Mouse (Mus musculus): ENCODE measurements around the gene Slco1a6.
A peak's percentile ranks its signal among the peaks of the same experiment; 100 is the strongest.
"Not testable (repeated sequence)": the region's sequence is repeated elsewhere in the genome, so short reads cannot be mapped to it uniquely, and the experiment has no call there.

Gene Slco1a6

DNA sequence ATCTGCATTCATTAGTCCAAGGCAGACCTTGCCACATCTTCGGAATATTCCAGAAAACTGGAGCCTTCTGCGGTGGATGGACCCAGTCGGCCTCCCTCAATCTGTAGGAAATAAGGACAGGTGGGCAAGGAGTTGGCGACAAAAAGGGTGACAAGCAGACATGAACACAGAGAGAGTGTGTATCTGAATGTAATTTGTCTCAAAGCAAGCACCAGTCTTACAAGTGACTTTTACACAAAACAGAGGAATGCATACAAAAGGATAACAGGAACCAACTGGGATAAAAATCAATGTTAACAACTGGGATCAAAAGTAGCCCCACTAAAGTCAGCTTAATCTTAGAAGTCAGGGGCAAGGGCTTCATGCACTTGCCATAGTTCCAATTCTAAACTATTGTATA lies at the start of gene Slco1a6:
Gene Slco1a6 (minus strand): TSS at position 101 of the 400 bp plus-strand sequence.
- DNase-seq (ENCODE audit: low spot score): no peak

DNA sequence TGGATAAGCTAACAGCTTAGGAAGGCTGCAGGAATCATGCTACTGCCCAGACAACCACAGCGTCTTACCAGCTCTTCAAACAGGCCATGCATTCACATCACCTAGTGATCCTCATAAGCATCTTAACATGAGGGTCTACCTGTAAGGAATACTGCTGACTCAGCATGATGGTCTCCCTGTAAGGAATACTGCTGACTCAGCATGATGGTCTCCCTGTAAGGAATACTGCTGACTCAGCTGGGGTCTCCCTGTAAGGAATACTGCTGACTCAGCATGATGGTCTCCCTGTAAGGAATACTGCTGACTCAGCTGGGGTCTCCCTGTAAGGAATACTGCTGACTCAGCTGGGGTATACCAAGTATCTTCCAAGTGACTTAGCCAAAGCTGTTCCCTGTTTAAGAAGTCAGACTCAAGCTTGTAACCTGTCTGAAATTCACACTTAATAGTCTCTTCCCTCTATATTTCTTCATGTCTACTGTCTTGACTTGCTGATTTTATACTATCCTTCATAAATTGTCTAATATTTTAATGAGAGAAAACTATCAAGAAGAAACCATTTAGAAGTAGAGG lies 42.5 kb upstream of the Slco1a6 start:
- not testable (repeated sequence) for DNase-seq (ENCODE audit: low spot score)

DNA sequence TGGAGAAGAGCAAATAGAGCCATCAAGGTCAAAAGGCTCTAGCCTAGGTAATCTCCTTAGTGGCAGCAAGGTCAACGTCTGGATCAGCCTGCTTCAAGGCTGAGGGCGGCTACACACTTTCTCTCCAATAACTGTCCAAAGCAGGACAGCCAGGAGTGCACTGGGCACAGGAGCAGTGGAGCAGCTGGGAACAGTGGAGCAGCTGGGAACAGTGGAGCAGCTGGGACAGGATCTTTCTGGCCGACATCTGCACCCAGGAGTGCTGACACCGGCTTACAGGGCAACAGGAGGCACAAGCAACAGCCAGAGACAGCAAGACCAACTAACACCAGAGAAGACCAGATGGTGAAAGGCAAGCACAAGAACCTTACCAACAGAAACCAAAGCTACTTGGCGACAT lies 36.7 kb upstream of the Slco1a6 start:
- DNase-seq (ENCODE audit: low spot score): no peak

DNA sequence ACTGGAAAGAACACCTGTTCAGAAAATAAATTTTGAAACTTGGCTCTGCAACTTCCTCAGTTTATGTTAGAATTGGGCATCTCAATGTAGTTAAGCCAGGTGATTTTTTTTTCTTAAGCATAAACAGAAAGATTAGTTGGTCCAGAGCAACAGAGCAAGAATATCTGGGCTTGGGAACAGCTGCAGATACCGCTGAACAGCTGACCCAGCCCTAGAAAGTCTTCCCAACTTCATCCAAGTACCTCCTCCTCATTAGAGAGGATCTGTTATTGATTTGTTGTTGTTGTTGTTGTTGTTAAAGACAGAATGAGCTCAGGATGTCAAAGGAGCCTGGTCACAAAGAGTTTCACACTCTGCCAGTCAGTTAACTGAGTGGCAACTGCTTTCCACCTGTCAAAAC lies 31.1 kb upstream of the Slco1a6 start:
- DNase-seq (ENCODE audit: low spot score): no peak

DNA sequence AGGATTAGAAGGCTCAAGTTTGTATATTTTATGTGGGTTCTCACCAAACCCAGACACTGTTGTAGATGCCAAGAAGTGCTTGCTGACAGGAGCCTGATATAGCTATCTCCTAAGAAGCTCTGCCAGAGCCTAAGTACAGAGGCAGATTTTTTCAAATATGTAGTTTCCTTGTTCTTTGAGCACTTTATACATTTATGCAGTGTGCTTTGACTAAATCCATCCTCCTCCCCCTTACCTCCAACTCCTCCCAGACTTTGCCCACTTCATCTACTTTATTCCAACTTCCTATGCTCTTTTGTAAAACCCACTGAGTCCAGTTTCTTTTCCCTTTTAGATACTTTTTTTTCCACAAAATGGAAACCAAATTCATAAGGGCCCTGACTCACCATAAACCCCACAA lies 11.8 kb upstream of the Slco1a6 start:
- no peak for DNase-seq (ENCODE audit: low spot score)

DNA sequence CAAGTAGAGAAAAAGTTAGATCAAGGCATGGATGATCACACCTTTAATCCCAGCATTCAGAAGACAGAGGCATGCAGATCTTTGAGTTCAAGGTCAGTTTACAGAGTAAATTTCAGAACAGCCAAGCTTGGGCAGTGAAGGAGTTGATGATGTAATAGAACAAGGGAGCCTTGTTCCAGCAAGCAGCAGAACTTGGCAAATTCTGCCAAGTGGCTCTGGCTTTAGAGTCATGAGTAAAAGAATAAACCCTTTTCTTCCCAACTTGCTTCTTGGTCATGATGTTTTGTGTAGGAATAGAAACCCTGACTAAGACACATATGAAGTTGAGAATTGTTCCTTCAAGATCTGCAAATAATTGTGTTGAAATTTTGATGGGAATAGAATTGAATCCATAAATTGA lies 3.5 kb upstream of the Slco1a6 start:
- no peak for DNase-seq (ENCODE audit: low spot score)

DNA sequence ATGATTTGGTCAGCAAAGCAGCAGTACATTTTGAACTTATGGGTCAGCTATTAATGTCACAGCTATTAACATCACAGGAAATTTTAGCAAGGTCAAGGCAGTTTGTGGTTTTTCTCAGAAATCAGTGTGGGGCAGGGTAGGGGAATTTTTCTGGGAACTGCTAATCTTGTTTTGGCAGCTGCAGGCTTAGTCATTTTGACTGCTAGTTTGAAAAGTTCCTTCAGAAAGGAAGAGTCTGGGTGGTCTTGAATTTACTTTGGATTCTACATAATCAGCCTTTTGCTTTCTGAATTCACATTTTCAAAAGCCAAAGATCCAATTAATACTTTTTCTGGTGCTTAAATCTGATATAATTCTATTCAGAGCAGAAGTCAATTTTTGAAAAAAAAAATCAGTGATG lies 1.4 kb upstream of the Slco1a6 start:
- DNase-seq (ENCODE audit: low spot score): no peak

DNA sequence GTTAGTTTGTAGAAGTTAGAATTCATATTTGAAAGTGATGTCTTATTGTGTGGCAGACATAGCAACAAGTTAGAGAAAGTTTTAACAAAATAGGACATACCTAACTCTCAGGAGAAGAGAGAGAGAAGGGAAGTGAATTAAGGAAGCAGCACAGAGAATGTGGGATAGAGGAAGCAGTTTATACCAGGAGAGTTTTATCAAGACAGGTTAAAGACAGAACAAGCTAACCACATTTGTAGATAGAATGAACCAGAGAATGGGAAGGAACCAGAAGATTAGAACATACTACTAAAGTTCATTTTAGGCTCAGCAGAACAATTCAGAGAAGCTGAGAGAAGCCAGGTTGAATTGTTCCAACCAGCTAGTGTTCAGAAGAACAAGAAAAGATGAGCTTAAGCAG lies 7.8 kb downstream of the Slco1a6 start:
- DNase-seq (ENCODE audit: low spot score): no peak

DNA sequence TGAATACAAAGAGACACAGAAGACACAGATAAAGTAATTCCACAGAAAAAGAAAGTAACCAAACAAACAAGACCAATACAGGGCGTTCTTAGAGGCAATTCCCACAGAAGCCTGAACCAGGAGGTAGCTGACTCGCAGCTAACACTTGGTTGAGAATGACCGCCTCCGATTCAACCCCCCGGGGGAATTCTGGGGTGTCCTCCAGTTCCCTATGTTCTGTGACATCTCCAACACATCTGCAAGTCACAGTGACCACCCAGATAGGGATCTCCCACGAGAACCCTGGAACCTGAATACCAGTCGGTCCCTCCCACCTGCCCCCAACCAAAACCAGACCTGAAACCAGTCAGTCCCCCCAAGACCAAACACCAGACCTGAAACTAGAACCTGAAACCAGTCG lies 14.1 kb downstream of the Slco1a6 start:
- DNase-seq (ENCODE audit: low spot score): no peak

DNA sequence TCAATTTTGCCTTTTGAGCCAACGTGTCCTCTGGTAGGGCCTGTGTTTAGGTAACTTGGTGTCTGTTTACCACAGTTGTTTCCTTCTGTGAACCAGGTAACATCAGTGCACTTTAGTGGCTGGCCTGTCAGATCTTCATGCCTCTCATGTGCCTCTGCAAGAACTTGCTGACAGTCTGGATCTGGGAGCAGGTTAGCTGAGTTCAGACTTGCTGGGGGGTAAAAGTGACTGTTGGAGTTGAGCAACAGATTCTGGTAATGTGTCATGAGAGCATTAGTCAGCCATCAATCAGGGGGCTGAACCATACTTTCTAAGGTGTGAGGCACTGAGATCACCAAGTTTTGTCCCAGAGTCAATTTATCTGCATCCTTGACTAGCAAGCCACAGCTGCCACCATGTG lies 16.4 kb downstream of the Slco1a6 start:
- no peak for DNase-seq (ENCODE audit: low spot score)

DNA sequence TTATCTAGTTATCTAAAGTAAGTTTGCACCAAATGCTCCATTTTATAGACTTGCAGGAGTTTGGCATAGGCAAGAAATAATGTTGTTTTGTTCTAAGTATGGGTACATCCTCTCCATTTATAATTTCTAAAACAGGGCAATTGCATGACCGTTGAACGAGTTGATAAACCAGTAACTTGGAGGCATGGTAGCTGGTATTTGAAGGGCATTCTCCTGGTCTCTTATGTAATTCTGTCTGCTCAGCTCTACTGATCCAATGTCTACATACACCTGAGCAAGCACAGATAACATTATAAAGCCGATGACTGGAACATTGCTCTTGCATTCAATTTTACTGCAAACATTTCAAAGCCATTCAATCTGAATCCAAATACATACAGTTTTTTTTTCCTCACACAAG lies 20.9 kb downstream of the Slco1a6 start:
- DNase-seq (ENCODE audit: low spot score): no peak

DNA sequence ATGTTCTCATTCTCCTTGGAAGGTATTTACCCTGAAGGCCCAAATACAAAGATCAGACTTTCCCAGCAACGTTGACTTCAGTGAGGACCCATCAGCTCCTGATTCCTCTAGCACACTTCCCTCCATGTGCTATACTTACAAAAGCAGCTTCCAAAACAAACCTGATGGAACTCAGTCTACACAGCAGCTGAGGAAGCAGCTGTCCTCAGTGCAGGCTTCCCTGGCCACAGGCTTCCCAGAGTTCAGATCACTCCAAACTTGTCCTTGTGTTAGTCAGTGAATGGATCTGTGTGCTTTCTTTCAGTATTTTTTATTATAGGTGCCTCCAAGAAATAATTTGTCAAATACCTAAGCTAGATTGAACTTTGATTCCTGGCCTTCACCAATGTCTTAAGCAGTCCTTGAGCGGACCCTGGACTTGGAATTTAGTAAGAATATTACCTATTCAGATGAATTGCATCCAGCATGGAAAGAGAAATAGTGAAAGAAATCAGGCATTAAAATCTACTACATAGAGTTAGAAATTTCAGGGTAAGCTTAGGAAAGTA lies 22.4 kb downstream of the Slco1a6 start:
- DNase-seq (ENCODE audit: low spot score): no peak

DNA sequence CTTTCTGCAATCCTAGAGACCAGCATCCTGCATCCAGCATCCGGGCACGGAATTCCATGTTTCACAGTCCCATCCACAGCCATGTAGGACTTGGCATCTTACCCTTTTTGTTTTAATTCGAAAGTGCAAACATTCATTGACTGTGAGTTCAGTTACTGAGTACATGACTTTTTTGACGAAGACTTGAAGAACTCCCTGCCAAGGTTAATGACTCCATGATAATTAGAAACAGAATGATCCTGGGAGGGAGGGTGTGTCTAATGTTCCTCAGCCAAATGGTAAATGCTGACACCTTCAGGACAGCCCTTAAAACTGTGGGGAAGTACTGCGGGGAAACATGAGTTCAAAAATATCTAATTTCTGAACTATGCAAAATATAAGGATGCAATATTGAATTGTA lies 44.9 kb downstream of the Slco1a6 start:
- no peak for DNase-seq (ENCODE audit: low spot score)

DNA sequence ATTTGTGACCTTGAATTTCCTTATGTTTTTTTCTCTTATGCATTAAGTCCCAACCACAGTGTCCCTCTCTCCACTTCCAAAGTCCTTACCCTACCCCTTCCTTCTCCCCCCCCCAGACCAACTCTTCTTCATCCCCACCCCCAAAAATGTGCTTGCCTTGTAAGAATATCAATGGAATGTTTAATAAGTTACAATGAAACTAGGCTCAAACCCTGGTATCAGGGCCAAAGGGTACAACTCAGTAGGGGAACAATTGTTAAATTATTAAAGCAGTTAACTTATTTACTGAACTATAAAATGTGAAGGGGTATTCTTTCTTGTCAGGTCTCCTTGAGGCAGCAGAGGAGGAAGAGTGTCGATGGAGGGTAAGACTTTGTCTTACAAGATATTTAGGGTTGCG lies 47.1 kb downstream of the Slco1a6 start:
- DNase-seq (ENCODE audit: low spot score): no peak

DNA sequence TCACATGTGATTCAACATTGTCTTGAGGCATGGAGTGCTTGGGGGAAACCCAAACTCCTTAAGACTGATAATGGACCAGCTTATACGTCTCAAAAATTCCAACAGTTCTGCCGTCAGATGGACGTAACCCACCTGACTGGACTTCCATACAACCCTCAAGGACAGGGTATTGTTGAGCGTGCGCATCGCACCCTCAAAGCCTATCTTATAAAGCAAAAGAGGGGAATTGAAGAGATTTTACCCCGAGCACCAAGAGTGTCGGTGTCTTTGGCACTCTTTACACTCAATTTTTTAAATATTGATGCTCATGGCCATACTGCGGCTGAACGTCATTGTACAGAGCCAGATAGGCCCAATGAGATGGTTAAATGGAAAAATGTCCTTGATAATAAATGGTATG lies 54.2 kb downstream of the Slco1a6 start:
- DNase-seq (ENCODE audit: low spot score): not testable (repeated sequence)

DNA sequence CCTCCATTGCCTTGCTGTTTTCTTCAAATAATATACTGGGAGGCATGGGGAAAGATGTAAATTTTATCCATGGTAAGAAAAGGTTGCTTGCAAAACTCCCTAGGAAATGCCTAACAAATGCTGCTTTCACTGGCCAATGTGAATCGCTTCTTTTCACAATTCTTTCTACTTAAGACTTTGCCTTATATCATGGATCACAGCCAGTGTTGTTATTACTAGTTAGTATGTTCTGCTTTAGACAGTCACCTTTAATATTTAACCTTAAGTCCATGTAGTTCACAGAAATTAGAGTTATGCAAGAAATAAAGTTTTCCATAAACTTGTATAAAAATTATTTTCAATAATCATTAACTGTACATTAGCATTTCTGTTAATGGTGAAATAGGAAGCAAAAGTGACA lies 60.0 kb downstream of the Slco1a6 start:
- DNase-seq (ENCODE audit: low spot score): no peak

DNA sequence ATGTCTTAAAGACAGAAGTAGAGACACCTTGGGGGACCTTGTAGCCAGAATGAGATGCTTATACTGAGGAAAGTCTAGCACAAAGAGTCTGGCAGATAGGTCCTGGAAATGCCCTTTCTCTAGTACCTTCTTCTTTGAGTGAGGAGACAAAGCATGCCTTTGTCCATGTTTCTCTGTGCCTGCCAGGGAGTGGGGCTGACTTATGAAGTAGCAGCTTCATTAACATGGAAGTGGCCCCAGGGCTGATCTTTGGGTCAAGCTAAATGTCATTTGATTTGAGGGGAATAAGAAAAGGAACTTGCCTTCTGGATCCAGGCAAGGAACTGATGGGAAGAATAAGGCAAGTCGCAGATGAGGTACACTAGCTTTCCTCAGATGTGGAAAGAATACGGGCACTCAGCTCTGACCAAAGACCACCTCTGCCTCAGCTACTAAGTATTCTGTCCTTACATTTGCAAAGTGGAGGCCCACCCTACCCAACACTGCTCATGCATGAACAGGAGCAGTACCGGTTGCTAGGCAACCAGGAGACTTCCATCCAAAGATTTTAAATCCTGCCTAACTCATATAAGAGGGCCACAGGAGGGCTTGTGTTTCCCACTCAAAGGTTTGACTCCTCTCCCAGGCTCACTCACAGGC lies 96.5 kb downstream of the Slco1a6 start:
- peak; percentile 32 for DNase-seq (ENCODE audit: low spot score)

DNA sequence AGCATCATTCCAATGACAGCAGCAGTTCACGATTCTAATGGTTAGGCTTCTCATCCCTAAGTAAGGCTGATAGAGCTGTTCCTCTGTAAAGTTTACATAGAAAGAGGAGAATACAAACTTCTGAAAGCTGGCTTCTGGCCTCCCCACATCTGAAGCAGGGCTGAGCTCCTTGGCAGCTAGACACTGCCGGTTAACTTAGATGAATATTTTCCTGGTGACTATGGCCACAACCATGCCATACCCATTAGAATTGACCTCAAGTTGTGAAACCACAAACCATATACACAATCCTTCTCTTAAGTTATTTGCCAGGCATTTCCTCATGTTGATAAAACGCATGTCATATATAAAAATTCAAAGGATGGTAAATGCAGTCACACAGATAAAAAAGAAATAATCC lies 117.2 kb downstream of the Slco1a6 start:
- no peak for DNase-seq (ENCODE audit: low spot score)

DNA sequence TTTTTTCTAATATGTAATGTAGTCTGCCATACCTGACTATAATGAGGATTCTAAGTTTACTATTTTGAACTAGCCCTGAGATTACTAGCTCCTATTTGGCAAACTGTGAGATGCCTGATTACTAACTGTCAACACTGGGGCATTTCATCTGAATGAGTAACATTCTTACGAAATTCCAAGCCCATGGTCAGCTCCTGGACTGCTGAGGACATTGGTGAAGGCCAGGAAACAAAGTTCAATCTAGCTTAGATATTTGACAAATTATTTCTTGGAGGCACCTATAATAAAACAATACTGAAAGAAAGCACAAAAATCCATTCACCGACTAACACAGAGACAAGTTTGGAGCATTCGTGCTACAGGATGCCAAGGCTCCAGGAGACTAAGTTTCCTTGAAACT lies 150.0 kb downstream of the Slco1a6 start:
- not testable (repeated sequence) for DNase-seq (ENCODE audit: low spot score)

DNA sequence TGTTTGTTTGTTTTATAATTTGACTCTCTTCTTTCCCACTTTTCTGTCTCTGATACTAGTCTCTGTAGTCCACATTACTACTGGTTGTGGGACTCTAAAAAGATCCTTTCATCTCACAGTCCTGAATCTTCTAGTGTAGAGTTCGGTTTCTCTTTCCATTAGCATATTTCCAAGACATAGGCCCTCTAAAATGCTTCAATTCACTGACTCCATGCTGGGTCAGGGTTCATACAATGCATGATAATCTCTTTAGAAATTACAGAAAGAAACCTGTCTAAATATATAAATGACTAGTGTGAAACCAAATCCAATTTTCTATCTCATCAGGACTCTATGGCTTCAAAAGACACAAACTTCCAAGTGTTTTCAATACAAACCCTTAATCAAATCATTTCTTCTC lies 160.6 kb downstream of the Slco1a6 start:
- DNase-seq (ENCODE audit: low spot score): no peak

DNA sequence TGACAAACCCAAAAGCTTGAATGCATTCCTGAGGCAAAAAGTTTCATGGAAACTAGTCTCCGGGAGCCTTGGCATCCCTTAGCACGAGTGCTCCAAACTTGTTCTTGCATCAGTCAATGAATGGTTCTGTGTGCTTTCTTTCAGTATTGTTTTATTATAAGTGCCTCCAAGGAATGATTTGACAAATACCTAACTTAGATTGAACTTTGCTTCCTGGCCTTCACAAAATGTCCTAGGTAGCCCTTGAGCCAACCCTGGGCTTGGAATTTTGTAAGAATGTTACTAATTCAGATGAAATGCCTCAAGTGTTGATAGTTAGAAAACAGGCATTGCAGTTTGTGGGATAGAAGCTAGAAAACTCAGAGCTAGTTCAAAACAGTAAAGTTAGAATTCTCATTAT lies 162.6 kb downstream of the Slco1a6 start:
- DNase-seq (ENCODE audit: low spot score): no peak

DNA sequence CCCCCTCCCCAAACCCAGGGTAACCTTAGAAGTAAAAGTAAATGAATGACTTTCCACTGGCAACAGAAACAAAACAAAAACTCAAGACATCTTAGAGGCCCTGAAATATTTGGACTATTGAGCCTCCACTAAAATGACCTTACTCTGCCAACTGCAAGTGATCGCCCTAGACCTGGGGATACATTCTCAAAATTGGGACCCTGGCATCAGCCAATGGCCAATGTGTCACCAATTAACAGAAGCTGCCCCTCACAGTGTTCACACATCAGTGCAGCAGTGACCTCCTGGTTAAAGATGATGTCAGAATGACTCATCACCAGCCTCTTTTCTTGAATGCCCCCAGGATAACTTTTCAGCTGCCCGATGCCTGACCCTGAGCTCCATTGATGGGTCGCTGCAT lies 166.4 kb downstream of the Slco1a6 start:
- no peak for DNase-seq (ENCODE audit: low spot score)

DNA sequence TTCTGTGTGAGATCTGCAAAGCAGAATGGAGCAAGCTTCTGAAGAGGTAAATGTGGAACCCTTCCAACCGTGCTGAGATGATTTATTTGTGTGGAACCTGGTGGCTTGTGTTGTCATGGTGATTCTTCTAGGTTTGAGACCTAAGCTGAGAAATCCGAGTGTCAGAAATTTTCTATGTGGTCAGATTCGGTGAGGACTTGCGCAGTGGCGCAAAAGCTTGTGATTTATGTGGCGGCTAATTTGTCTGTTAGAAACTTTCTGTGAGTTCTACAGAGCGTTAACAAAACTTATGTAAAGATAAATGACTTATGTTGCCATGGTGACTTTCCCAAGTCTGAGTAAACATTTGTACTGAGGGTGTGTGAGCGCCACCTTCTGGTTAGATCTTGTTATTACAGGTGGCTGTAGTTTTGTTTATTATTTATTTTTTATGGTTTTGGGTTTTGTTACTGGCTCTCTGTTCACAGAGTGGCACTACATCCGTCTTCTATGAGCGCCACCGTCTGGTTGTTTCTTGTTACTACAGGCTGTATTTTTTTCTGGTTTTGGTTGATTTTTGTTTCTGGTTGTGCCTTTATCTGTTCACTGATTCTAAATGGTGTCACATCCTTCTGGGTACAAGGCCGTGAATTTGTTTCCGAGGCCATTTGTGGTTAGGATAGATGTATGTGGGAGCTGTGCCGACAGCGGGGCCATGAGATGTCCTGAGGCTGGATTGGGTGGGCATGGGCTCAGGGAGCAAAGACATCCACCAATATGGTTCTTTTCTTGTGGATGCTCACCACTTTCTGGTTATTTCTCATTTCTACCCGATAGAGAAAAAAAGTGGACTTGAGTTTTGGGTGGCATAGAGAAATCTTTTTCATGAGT lies 167.8 kb downstream of the Slco1a6 start:
- DNase-seq (ENCODE audit: low spot score): peak; percentile 72
